Mouse (Mus musculus): ENCODE measurements at regions not wholly inside any gene's neighbourhood (a gene's known extent, or its start where the extent isn't known, plus 50 kb on each side); places are given as distances from the start of the nearest gene placed in this dataset.

DNA sequence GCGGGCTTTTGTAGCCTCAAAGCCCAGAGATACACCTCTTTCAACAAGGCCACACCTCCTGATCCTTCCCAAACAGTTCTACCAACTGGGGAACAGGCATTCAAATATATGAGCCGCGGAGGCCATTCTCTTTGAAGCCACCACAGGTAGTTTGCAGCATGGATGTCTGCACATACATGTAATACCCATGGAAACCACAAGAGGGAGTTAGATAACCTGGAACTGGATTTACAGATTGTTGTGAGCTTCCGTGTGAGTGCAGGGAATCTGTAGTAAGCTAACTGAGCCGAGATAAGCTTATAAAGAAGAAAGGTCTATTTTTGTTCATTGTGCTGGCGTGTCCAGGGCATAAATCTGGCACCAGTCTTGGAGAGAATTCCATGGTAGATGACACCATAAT is 149.0 kb downstream of the Zfp281 start:
- Histone ChIP-seq H3K4me3 (ENCODE audit: insufficient read depth, low read length) (no peak overlapping the region), H3K4me1 (ENCODE audit: control insufficient read depth, insufficient read depth, low read length) (no peaks in the 10 kb centered on the region), H3K27ac (ENCODE audit: insufficient read depth, low read depth, low read length) (no peak overlapping the region)
- TF ChIP-seq CTCF (IDR thresholded peaks at IDR 0.05; ENCODE audit: low read depth, low read length) (no peak), POLR2A (IDR thresholded peaks at IDR 0.05; ENCODE audit: borderline replicate concordance, low read depth, low read length) (no peak)

GRCm38 (mm10) chr1:136776211-136776610 is 151.5 kb downstream of the Zfp281 start:
- no peak overlapping the region for H3K4me3 ChIP-seq (ENCODE audit: insufficient read depth, low read length)
- no peak overlapping the region for H3K27ac ChIP-seq (ENCODE audit: insufficient read depth, low read depth, low read length)
- no peak for TF ChIP-seq POLR2A (IDR thresholded peaks at IDR 0.05; ENCODE audit: borderline replicate concordance, low read depth, low read length)
- no peak for TF ChIP-seq CTCF (IDR thresholded peaks at IDR 0.05; ENCODE audit: low read depth, low read length)
- H3K4me1 ChIP-seq (ENCODE audit: control insufficient read depth, insufficient read depth, low read length), result no peaks in the 10 kb centered on the region

DNA sequence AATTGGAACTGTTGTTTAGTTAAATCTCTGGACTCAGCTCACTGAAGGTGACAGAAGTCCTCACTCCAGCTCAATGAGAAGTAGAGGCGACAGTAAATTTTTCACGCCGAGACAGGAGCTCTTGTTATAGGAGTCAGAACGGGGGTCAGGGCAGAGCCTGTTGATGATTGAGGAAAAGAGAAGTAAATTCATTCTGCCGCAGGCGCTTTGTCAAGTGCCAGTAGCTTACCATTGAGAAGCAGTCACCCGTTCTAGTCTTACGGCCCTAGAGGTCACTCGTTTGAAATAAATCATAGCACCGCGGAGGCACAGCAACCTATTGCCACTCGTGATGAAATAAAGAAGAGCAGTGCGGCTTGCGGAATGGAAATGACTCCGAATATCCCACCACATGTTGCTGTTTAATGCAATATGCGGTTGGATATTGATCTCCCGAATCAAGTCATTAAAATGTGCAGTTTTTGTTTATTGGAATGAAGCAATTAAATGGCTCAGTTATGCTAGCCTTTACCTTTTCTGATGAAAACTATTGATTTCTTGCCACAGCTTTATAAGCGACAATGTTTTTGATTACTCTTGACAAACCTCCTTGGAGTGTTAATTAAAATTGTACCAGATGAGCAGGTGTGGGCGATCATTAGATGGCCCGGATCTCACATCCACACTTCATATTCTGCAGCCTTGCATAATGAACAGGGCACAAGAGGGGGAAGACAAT is 152.7 kb downstream of the Zfp281 start:
- no peaks in the 10 kb centered on the region for H3K4me1 ChIP-seq (ENCODE audit: control insufficient read depth, insufficient read depth, low read length)
- H3K4me3 ChIP-seq (ENCODE audit: insufficient read depth, low read length), result no peak overlapping the region
- TF ChIP-seq CTCF (IDR thresholded peaks at IDR 0.05; ENCODE audit: low read depth, low read length), result no peak
- TF ChIP-seq POLR2A (IDR thresholded peaks at IDR 0.05; ENCODE audit: borderline replicate concordance, low read depth, low read length), result no peak
- H3K27ac ChIP-seq (ENCODE audit: insufficient read depth, low read depth, low read length), result no peak overlapping the region

DNA sequence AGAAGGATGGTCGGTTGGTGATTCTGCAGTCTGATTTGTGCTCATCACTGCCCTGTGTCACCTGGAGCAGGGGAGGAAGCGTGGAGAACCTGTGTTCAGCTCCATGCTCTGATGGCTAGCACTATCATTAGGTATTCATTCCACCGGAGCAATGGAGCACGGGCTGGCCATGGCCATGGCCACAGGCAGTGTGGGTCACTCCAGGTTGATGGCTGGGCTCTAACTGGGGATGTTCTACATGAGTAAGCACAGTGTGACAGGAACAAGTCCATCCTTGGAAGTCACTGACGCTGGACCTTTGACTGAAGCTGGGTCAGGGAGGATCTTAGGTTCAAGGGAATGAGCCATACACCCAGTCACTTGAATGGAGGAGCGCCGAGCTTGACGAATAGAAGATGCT is 154.7 kb downstream of the Zfp281 start:
- H3K4me1 ChIP-seq (ENCODE audit: control insufficient read depth, insufficient read depth, low read length), result no peaks in the 10 kb centered on the region
- no peak overlapping the region for H3K4me3 ChIP-seq (ENCODE audit: insufficient read depth, low read length)
- TF ChIP-seq CTCF (IDR thresholded peaks at IDR 0.05; ENCODE audit: low read depth, low read length) (no peak), POLR2A (IDR thresholded peaks at IDR 0.05; ENCODE audit: borderline replicate concordance, low read depth, low read length) (no peak)
- no peak overlapping the region for H3K27ac ChIP-seq (ENCODE audit: insufficient read depth, low read depth, low read length)

DNA sequence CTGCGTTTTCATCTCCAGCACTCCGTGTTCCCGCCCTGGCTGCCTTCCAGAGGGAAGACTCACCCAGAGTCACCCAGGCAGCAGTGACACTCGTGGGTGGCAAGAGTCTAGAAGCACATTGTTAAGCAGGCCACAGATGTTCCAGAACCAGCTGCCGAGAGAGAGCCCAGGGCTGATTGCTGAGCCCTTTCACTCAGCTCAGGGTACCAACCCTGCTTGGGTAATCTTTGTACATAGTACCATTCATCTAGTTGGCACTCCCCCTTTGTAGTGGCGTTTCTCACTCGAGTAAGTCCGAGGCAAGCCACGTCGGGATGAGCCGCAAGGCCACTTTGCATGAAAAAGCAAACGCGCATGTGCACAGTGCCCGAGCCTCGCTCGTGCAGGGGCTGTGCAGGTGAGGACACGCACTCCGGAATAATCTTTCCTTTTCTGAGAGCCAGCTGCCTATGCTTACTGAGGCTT is 156.9 kb downstream of the Zfp281 start:
- H3K4me3 ChIP-seq (ENCODE audit: insufficient read depth, low read length), result peak overlapping the region; percentile 55

GRCm38 (mm10) chr1:136782261-136782660 is 157.6 kb downstream of the Zfp281 start:
- no peaks in the 10 kb centered on the region for H3K4me1 ChIP-seq (ENCODE audit: control insufficient read depth, insufficient read depth, low read length)
- no peak for TF ChIP-seq CTCF (IDR thresholded peaks at IDR 0.05; ENCODE audit: low read depth, low read length)
- no peak for TF ChIP-seq POLR2A (IDR thresholded peaks at IDR 0.05; ENCODE audit: borderline replicate concordance, low read depth, low read length)
- no peak overlapping the region for H3K27ac ChIP-seq (ENCODE audit: insufficient read depth, low read depth, low read length)
- H3K4me3 ChIP-seq (ENCODE audit: insufficient read depth, low read length), result peak overlapping the region; percentile 55; the same call in 1 of the 2 replicates

More for the DNA sequence above, 156.9 kb downstream of the Zfp281 start:
- no peak overlapping the region for H3K27ac ChIP-seq (ENCODE audit: insufficient read depth, low read depth, low read length)
- TF ChIP-seq POLR2A (IDR thresholded peaks at IDR 0.05; ENCODE audit: borderline replicate concordance, low read depth, low read length) (no peak), CTCF (IDR thresholded peaks at IDR 0.05; ENCODE audit: low read depth, low read length) (no peak)
- H3K4me1 ChIP-seq (ENCODE audit: control insufficient read depth, insufficient read depth, low read length), result no peaks in the 10 kb centered on the region

GRCm38 (mm10) chr1:136784178-136784577 is 159.5 kb downstream of the Zfp281 start:
- Histone ChIP-seq H3K4me3 (ENCODE audit: insufficient read depth, low read length) (no peak overlapping the region), H3K27ac (ENCODE audit: insufficient read depth, low read depth, low read length) (no peak overlapping the region), H3K4me1 (ENCODE audit: control insufficient read depth, insufficient read depth, low read length) (no peaks in the 10 kb centered on the region)
- TF ChIP-seq POLR2A (IDR thresholded peaks at IDR 0.05; ENCODE audit: borderline replicate concordance, low read depth, low read length), result no peak
- TF ChIP-seq CTCF (IDR thresholded peaks at IDR 0.05; ENCODE audit: low read depth, low read length), result no peak

- TF ChIP-seq POLR2A (IDR thresholded peaks at IDR 0.05; ENCODE audit: borderline replicate concordance, low read depth, low read length) (no peak), CTCF (IDR thresholded peaks at IDR 0.05; ENCODE audit: low read depth, low read length) (no peak)
- Histone ChIP-seq H3K27ac (ENCODE audit: insufficient read depth, low read depth, low read length) (no peak overlapping the region), H3K4me1 (ENCODE audit: control insufficient read depth, insufficient read depth, low read length) (no peaks in the 10 kb centered on the region), H3K4me3 (ENCODE audit: insufficient read depth, low read length) (no peak overlapping the region)
Observed at GRCm38 (mm10) chr1:136788979-136789513, 164.3 kb downstream of the Zfp281 start.

DNA sequence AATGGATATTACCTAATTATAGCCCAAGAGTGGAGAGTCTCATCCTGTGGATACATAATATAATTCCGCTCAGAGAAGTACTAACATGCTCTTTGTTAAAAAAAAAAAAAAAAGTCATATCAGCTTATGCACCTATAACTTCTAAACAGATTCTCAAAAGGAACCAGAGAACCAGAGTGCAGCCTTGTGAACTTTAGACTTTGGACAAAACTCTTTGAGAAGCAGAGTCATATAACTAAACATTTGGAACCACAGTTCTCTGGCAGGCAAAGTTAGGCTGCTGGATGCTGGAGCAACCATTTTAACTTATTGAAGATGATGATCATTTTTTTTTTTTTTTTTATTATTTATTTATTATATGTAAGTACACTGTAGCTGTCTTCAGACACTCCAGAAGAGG is 166.9 kb downstream of the Zfp281 start:
- Histone ChIP-seq H3K4me1 (ENCODE audit: control insufficient read depth, insufficient read depth, low read length) (no peaks in the 10 kb centered on the region), H3K4me3 (ENCODE audit: insufficient read depth, low read length) (no peak overlapping the region), H3K27ac (ENCODE audit: insufficient read depth, low read depth, low read length) (no peak overlapping the region)
- no peak for TF ChIP-seq CTCF (IDR thresholded peaks at IDR 0.05; ENCODE audit: low read depth, low read length)
- no peak for TF ChIP-seq POLR2A (IDR thresholded peaks at IDR 0.05; ENCODE audit: borderline replicate concordance, low read depth, low read length)
